Mouse (Mus musculus) spleen, adult 2 months (tissue): ENCODE data around the gene Mapkapk2.

Experiments
- CTCF ChIP-seq: fragments of 200-500 bp; IDR thresholded peaks from 2 replicates; pipeline ENCODE4 v1.5.1; 2011; ENCODE audit warnings: mild to moderate bottlenecking, inconsistent platforms; ENCODE audit not compliant: insufficient read depth, insufficient read length, insufficient replicate concordance; ENCODE audit errors: extremely low read depth
- POLR2A ChIP-seq: fragments of 200-500 bp; IDR thresholded peaks from 2 replicates; pipeline ENCODE4 v1.6.1; 2011; ENCODE audit warnings: low read depth, low read length, inconsistent platforms

- TF ChIP-seq CTCF (no peak), POLR2A (no peak)
Measured at GRCm38 (mm10) chr1:131062821-131063220, 34.8 kb downstream of the Mapkapk2 start.
